Mouse (Mus musculus) right cerebral cortex, adult 18-20 months (tissue): Measurements from ENCODE around the gene Rab35.

ENCODE experiments used
- DNase-seq: peaks from one replicate; pipeline ENCODE4 v3.0.0; 2022; ENCODE audit warnings: mixed read lengths

Rab35 gene

GRCm38 (mm10) chr5:115650885-115651284 lies 19.2 kb downstream of the Rab35 start:
- DNase-seq: no peak

- DNase-seq: no peak
Observed at GRCm38 (mm10) chr5:115651821-115652220, 20.1 kb downstream of the Rab35 start.

- DNase-seq: peak; percentile 100
Observed at GRCm38 (mm10) chr5:115652681-115653575, 21.2 kb downstream of the Rab35 start.

GRCm38 (mm10) chr5:115653776-115654175 lies 22.1 kb downstream of the Rab35 start:
- no peak for DNase-seq

GRCm38 (mm10) chr5:115656677-115657076 lies 25.0 kb downstream of the Rab35 start:
- DNase-seq: no peak

GRCm38 (mm10) chr5:115657234-115657633 lies 25.5 kb downstream of the Rab35 start:
- DNase-seq: no peak

- DNase-seq: no peak
Observed at GRCm38 (mm10) chr5:115658352-115658751, 26.6 kb downstream of the Rab35 start.

- no peak for DNase-seq
Observed at GRCm38 (mm10) chr5:115662658-115663057, 30.9 kb downstream of the Rab35 start.

GRCm38 (mm10) chr5:115666366-115667065 lies 34.8 kb downstream of the Rab35 start:
- no peak for DNase-seq

GRCm38 (mm10) chr5:115667210-115667609 lies 35.5 kb downstream of the Rab35 start:
- no peak for DNase-seq

GRCm38 (mm10) chr5:115667894-115668293 lies 36.2 kb downstream of the Rab35 start:
- no peak for DNase-seq

GRCm38 (mm10) chr5:115668986-115669385 lies 37.3 kb downstream of the Rab35 start:
- no peak for DNase-seq

- no peak for DNase-seq
Observed at GRCm38 (mm10) chr5:115669974-115670373, 38.3 kb downstream of the Rab35 start.

GRCm38 (mm10) chr5:115670406-115670805 lies 38.7 kb downstream of the Rab35 start:
- no peak for DNase-seq

- DNase-seq: no peak
Observed at GRCm38 (mm10) chr5:115671846-115672245, 40.1 kb downstream of the Rab35 start.

- no peak for DNase-seq
Observed at GRCm38 (mm10) chr5:115685126-115685525, 53.4 kb downstream of the Rab35 start.

GRCm38 (mm10) chr5:115686716-115687115 lies 55.0 kb downstream of the Rab35 start:
- no peak for DNase-seq

GRCm38 (mm10) chr5:115693271-115693670 lies 61.6 kb downstream of the Rab35 start:
- no peak for DNase-seq

GRCm38 (mm10) chr5:115695191-115695770 lies 63.6 kb downstream of the Rab35 start:
- DNase-seq: peak; percentile 24

GRCm38 (mm10) chr5:115696811-115697210 lies 65.1 kb downstream of the Rab35 start:
- no peak for DNase-seq
